Mouse (Mus musculus) thymus, adult 2 months (tissue): ENCODE measurements at regions not wholly inside any gene's neighbourhood (a gene's known extent, or its start where the extent isn't known, plus 50 kb on each side); places are given as distances from the start of the nearest gene placed in this dataset.

Experiments used
- CTCF ChIP-seq: fragments of 200-500 bp; IDR thresholded peaks from 2 replicates; pipeline ENCODE4 v1.5.1; 2012; ENCODE audit warnings: mild to moderate bottlenecking, control low read depth, low read length, moderate library complexity, borderline replicate concordance; ENCODE audit not compliant: control insufficient read depth, poor library complexity, insufficient read depth; ENCODE audit errors: extremely low read depth
- POLR2A ChIP-seq: fragments of 200-500 bp; IDR thresholded peaks from 2 replicates; pipeline ENCODE4 v1.6.1; 2012; ENCODE audit warnings: mild to moderate bottlenecking, low read length, control low read depth, moderate library complexity; ENCODE audit not compliant: control insufficient read depth, poor library complexity, insufficient read depth; ENCODE audit errors: extremely low read depth

GRCm38 (mm10) chr16:77788781-77789150 lies 186.9 kb upstream of the Gm11146 start:
- TF ChIP-seq CTCF, result no peak
- TF ChIP-seq POLR2A, result no peak
